Mouse (Mus musculus) heart, postnatal 0 days (tissue): ENCODE data around the gene Enox1.

ENCODE experiments used
- CTCF ChIP-seq: IDR thresholded peaks from 2 replicates; pipeline ENCODE4 v1.5.1; 2016; ENCODE audit warnings: antibody characterized with exemption, control low read depth, low read depth
- EP300 ChIP-seq: IDR thresholded peaks from 2 replicates; pipeline ENCODE4 v1.6.1; 2016; ENCODE audit warnings: antibody characterized with exemption, low read depth

GRCm38 (mm10) chr14:77456066-77456465, 299.5 kb downstream of the Enox1 start:
- no peak for TF ChIP-seq CTCF
- TF ChIP-seq EP300 = no peak
